Mouse (Mus musculus) c-Kit-positive CD71-positive TER-119-negative erythroid progenitor cells, embryonic 14.5 days (primary cell): ENCODE data around the gene Noct.

Experiments used
- DNase-seq: peaks from one replicate; pipeline ENCODE4 v3.0.0-alpha.2; 2013; ENCODE audit warnings: low read depth

Noct gene

DNA sequence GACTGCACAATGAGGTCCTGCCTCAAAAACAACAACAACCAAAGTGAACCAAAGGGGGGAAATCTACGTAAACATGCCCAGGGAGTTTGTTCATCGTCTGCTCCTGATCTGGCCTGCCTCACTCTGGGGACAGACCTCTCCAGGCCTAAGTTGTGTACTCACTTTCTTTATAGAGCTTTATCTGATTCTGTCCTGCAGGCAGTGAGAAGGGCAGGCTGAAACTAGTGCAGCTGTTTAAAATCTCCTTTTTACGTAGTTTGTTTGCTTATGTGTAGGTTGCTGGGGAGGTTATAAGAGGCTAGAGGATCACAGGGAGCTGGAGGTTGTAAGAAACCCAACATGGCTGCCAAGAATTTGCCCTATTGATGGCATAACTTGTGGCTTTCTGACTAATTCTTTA lies 7.3 kb downstream of the Noct start:
- no peak for DNase-seq

DNA sequence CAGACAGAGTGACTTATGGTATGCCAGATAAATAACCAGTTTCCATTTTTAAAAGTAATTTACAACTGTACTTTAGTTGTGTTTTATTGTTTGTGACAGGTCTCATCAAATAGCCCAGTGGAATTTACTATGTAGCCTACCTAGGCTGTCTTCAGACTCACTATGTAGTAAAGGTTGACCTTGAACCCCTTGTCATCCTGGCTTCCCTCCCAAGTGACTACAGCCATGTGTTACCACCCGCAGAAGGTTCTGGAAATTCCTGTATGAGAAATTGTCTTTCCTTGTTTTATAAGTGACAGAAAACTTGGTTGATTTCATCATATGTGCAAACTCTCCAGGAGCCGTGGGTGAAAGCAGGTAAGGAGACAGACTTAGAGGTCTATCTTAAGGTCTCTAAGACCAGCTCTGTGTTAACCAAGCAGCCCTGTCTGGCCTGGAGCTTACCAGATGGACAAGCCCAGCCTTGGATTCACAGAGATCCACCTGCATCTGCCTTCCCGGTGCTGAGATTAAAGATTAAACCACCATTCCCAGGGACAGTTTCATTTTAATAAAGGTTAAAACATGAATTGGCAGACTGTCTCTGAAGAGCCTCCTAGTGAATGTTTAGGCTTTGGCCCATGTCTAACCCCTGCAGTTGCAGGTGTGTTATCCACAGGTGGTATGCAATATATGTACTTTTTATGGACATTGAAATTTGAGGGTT lies 8.1 kb downstream of the Noct start:
- DNase-seq = no peak

DNA sequence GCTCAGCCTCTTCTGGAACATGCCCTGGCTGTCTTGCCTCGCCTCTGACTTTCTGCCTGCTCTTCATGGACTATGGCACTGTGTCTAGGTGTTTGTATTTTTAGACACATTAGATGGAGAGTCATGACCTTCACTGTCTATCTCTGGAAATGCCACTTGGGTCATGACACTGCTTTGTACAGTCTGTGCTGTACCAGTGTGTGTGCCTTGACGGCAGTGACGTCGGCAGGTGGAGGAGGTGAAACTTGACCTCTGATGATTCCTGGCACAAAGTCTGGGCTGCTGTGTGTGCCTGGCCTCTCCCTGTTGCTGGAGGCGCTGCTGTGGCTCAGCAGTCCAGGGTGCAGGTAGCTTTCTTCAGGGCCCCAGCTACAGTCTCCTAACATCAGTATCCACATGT lies 9.2 kb downstream of the Noct start:
- DNase-seq = no peak

DNA sequence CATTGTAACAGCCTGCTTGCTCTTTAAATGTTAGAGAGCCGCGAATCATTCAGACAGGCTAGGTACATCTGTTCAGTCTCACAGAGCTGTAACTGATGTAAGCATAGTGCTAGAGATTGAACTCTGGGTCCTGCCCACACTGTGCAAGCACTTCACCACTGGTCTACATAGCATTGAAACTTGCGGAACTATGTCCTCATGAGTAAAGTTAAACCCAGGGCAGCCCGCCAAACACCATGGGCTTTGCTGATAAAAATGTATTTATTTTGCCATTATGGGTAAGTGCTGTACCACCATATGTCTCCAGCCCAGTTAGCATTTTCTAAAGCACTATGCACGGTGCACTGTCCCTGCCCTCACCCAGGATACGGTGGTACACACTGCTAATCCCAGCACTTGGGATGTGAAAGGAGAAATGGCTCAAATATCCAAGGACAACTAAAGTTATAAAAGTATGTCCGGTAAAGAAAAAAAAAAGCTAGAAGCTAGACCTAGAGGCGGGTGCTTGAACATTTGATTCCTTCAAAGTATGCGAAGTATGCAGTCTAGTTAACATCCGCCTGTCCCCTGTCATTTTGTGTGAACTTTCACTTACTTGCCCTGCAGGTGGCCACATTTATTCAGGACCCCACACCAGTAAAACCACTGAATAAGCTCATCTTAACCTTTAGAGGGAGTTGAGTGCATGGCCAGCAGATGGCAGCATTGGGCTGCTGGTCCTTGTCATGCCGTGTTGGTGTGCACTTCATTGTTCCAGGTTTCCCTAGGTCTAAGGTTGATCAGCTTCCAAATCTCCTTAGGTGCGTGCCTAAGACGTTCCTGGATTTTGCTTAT lies 9.9 kb downstream of the Noct start:
- peak; percentile 76 for DNase-seq

DNA sequence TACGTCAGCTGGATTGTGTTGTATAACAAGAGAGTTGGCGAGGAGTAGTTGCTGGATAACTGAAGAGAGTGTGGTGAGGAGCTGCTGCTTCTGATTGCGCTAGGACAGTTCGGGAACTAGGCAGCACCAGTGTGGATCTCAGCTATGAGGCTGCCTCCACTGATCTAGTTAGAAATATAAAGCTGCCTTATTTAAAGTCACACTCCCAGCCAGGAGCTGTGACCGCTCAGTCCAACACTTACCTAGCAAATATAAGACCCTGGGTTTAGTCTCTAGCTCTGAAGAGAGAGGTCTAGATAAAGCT lies 10.5 kb downstream of the Noct start:
- DNase-seq = no peak

DNA sequence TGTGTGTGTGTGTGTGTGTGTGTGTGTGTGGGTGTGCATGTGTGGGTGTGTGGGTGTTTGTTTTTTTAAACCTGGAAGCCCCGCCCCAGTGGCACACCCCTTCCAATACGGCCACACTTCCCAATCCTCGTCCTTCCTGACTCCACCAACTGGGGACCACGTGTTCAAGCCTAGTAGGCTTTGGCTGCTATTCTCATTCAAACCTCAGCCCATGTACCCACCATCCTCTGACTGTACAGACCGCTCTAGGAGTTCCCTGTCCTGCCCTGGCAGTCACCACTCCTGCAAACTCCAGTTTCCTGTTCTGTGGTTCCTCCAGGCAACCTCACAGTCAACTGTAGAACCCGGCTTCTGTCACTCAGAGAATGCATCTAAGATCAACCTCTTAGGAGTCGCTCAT lies 14.3 kb downstream of the Noct start:
- no peak for DNase-seq

DNA sequence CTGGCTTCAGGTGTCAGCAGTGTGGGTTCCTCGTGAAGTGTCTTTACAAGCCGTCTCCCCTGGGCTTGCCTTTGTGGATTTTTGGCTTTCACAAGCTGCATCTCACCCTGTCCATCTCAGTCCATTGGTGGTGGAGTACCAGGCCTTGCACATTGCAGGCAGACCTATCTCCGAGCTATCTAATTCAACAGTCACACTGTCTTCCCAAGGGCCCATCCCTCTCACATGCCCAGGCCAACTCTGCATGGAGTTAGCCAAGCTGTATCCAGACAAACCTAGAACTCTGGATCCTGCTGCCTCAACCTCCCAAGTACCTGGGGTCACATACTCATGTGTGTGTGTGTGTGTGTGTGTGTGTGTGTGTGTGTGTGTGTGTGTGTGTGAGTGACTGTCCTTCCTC lies 15.3 kb downstream of the Noct start:
- DNase-seq = no peak

DNA sequence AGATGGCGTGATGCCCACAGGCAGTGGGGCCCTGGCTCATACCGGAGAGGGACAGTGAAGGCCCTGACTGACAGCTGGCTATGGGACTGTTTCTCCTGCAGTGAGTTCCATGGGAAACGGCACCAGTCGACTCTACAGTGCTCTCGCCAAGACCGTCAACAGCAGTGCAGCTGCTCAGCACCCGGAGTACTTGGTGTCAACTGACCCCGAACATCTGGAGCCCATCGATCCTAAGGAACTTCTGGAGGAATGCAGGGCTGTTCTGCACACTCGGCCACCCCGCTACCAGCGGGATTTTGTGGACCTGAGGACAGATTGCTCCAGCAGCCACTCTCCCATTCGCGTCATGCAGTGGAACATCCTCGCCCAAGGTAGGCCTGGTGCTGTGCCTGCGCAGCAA lies 23.5 kb downstream of the Noct start:
- no peak for DNase-seq

DNA sequence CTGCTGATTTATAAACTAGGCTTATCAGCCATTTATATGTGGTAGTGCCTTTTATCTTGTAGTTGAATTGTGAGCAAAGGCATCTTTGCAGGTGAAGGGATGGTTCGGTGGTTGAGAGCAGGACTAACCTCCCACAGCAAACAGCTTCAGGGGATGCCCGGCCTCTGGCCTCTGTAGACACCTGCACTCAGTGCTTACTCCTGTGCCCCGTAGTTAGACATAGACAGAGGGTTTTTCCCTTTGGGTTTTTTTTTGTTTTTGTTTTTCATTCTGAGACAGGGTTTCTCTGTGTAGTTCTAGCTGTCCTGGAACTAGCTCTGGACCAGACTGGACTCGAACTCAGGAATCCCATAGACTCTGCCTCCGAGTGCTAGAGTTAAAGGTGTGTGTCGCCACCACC lies 24.4 kb downstream of the Noct start:
- no peak for DNase-seq

DNA sequence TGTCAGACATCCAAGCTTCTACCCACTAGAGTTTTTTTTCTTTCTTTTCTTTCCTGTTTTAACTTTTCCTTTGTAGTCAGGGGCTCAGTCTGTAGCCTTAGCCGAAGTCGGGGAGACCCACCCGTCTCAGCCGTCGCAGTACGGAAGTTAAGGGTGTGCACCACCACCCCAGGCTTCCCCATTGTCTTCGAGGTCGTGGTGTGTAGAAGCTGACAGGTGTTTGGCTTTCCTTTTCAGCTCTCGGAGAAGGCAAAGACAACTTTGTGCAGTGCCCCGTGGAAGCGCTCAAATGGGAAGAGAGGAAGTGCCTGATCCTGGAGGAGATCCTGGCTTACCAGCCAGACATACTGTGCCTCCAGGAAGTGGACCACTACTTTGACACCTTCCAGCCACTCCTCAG lies 25.2 kb downstream of the Noct start:
- no peak for DNase-seq

DNA sequence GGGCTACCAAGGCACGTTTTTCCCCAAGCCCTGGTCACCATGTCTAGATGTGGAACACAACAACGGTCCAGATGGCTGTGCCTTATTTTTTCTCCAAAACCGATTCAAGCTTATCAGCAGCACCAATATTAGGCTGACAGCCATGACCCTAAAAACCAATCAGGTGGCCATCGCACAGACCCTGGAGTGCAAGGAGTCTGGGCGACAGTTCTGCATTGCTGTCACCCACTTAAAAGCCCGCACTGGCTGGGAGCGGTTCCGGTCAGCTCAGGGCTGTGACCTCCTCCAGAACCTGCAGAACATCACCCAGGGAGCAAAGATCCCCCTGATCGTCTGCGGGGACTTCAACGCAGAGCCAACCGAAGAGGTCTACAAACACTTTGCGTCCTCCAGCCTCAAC lies 25.6 kb downstream of the Noct start:
- DNase-seq = no peak

DNA sequence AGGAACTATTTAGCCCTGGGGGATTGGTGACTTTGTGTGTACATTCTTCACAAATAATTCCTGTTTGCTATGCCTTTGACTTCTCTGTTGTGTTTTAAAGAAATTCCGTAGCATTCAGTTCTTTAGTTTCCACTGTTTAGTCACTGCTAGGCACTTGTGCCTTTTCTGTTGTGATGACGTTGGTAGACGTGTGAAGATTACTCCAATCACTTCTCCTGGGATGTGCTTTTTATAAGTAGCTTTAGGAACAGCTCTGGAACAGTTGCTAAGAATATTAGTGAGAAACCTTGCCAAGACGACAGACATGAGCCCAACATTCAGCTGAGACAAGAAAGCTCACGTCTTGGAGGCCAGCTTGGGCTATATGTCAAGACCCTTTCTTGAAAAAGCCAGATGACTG lies 26.8 kb downstream of the Noct start:
- DNase-seq = no peak

DNA sequence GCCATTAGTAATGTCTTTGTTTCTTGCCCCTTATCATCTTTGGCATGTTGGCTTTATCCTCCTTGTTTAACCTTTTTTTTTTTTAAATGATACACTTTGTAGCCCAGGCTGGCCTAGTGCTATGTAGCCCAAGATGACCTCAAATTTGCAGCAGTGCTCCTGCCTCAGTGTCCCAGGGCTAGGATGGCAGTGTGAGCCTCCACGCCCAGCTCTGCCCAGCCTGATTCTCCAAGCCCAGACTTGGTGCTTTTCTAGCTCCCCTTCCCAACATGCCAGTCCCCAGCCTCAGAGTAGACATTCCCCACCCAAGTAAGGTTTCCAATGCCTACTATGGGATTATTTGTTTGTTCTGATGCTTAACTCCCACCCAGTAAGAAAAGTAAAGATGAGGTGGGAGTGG lies 28.0 kb downstream of the Noct start:
- no peak for DNase-seq

DNA sequence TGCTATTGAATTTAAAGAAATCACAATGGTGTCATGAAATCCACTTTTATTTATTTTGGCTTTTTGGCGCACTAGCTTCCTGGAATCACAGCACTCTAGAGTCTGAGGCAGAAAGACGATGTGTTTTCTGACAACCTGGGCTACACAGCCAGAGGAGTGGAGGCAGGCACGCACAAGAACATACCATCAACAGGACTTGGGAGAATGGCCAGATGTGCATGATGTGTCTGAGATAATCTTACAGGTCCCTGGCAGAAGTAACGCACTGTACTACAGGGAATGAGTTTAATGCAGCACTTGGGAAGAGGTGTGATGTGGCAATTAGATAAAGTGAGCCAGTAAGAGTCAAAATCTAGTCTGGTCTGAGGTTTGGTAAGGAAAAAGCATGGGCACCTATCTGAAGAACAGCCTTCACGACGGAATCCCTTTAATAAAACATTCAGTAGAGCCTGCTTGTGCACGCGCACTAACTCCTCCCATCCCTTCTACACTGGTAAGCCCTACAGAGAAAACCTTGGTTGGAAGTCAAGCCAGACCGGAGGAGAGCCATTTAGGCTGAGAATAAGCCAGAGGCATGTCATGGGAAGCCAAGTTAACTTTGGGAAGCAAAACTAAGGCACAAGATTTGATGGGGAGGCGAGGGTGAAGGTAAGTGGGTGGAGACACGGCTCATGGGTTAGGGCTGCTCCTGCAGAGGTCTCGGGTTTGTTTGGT lies 28.6 kb downstream of the Noct start:
- DNase-seq = no peak

DNA sequence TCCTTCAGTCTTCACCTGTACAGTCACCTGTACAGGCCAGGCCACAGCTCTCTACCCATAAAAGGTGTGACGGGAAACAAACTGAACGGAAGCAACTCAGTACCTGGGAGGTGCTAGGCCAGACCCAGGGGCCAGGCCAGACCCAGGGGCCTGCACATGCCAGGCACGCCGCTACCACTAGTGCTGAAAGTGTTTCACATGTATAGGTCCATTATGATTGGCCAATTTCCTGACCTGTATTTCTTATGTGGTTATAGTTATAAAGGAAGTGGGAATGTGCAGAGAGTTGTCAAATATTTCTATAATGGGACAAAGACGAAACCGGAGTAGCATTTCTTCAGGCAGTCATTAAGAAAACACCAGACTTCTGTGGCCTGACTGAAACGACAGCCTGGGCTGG lies 30.5 kb downstream of the Noct start:
- DNase-seq = no peak

DNA sequence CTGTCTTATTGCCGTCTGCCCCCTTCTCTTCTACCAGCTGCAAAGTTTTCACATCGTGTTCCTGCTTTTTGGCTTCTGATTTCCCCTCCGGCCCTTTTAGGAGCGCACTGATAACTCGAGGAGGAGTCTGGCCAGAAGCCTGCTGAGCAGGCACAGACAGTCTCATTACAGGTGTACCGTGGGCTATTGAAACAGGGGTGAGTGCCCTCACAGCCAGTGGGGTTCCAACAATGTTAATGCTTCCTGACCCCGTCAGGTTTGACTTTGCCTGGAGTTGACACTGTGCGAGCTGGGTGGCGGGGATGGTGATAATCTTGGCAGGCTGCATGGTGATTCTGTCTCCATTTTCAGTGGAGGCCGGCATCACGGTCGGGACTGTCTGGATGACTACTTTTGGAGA lies 32.2 kb downstream of the Noct start:
- DNase-seq = no peak

DNA sequence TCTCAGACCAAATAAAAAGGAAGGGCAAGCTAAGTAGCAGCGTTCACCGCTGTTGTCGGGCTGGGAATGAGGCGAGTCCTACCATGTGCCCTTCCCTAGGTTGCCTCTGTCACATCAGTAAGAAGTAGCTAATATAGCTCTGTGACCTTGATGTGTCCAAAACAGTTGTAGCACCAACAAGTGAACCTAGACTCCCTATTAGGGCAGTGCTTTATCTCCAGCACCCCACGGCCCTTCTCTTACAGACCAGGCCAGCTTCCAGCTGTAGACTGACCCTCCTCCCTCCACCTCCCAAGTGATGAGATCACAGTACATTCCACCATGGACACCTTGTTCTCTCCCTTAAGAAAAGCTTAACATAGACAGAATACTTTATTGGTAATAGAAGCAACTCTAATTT lies 33.8 kb downstream of the Noct start:
- no peak for DNase-seq

DNA sequence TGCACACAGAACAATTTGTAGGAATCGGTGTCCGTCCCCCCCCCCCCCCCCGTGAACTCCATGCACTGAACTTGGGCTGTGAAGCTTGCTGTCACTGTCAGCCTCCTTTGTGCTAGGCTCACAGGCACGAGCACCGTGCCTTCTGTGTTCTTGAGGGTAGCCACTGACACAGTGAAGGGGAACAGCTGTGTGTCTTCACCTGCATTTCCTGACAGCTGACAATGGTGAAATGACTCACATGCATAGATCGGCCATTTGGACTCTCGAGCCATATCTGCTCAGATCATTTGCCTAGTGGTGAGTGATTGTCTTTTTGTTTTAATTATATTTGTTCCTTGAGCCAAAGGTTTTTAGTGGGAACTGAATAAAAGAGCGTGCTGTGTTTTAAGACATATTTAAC lies 38.7 kb downstream of the Noct start:
- DNase-seq = no peak

DNA sequence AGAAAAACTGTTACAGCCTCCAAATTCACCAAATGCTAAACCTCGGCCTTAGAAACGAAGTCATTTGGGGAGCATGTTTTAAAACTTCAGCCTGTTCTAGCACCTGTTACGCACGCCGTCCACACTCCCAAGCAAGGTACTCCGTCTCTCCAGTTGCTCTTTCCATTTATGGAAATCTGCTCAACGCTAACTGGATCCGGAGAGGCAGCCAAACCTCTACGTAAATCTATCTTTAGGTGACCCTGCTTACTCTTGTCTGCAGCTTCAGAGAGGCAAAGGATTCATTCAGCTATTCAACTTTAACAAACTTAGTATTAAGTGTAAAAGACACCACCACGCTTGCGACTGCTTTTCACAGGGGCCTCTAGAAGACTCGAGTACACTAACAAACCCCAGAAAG lies 44.2 kb downstream of the Noct start:
- DNase-seq = no peak

DNA sequence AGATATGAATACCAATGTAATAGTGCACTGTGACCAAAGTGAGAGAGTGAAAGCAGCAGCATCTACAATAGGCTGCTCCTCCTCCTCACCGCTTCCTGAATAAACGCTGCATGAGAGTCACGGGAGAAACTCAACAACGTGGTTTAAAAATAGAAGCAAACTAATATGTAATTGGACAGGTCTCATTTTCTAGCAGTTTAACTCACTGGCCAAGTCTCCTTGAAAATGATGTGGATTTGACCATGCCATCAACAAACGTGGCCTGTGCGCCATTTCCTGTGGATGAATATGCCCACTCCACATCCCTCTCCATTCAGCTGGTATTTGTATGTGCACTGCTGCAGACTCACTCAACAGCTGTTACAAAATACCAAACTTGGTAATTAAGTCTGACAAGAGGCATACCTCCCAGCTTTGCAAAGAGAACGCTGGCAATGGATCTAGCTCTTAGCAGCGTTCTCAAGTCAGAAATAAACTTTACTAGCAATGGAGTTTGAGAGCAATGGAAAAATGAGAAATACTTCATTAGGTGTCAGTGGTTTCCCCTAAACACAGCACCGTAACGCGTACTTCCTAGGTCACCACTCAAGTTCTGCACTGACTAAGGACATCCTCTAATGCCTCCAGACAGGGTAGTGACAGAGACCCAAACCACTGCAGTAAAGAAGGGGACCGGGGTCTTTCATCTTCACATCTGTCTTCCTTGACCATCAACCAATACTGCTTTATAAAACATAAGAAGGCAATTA lies 46.0 kb downstream of the Noct start:
- DNase-seq = no peak

DNA sequence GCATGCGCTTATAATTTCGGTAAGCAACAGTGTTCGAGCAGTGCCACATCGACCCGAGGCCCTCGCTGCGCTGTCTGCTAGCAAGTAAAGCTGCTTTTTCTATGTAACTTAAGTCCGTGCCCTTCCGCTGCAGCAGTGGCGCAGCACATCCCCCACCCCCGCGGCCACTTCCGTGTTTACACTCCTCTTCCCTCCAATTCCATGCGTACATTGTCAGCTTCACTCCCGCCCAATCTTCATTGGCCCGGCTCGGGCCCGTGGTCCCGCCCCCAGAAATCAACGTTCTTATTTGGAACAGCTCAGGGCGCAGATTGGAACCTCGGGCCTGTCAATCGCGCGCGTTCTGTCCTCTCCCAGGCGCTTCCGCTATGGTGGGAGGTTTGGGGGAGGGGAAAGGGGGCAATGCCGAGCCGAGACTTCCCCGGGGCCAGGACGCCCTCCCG lies 51.7 kb downstream of the Noct start:
- DNase-seq = peak; percentile 97

DNA sequence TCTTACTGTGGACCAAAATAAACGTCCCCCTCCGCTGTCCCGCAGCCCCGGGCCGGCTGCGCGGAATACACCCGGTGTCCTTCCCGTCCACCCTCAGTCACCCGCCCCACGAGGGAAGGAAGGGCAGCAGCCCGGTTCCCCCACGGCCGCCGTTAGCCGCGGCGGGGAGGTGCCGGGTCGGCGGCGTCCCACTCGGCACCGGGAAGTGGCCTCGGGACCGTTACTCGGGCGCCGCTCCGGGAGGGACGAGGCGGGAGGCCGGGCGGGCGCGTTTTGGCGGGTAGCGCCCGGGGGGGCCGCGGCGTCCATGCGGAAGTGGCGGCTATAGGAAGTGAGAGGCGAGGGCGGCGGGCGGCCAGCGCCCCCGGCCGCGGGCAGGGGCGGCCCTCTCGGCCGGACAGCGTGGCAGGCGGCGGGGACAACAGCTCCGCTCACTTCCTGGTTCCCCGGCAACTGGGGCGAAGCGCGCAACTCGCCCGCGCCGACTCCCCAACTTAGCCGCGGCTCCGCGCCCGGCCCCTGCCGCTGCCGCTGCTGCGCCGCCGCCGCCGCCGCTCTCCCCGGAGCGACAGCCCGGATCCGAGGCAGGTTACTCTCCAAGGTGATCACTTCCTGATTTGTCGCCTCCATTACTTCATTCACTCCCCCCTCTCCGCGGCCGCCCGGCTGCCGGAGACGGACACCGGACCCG lies 52.3 kb downstream of the Noct start:
- no peak for DNase-seq
